Mouse (Mus musculus) forebrain, embryonic 16.5 days (tissue): ENCODE measurements around the gene Pank4. TPM values are rescaled to one million over a fixed set of nuclear protein-coding genes. Genes with fewer than 3 reads are reported as not detected.

ENCODE experiments used
- ATAC-seq: fragments of 200-750 bp; cut with Nextera tagmentation; 2 replicates; pipeline ENCODE4 v1.8.0; 2017; ENCODE audit warnings: mild to moderate bottlenecking, moderate library complexity
- H3K27ac ChIP-seq: fragments of 300-500 bp; sonication (generic); 2 replicates; pipeline ENCODE4 v1.5.1; 2014; ENCODE audit warnings: low read length, control low read depth
- H3K27me3 ChIP-seq: fragments of 300-500 bp; sonication (generic); replicated peaks from 2 replicates; pipeline ENCODE4 v1.6.1; 2014; ENCODE audit warnings: low read length; ENCODE audit not compliant: control insufficient read depth, insufficient read depth
- H3K36me3 ChIP-seq: fragments of 300-500 bp; sonication (generic); 2 replicates; pipeline ENCODE4 v1.6.1; 2014; ENCODE audit not compliant: control insufficient read depth, insufficient read depth
- H3K4me1 ChIP-seq: fragments of 300-500 bp; sonication (generic); replicated peaks from 2 replicates; pipeline ENCODE4 v1.6.1; 2014; ENCODE audit warnings: low read length; ENCODE audit not compliant: control insufficient read depth, insufficient read depth
- H3K4me2 ChIP-seq: fragments of 300-500 bp; sonication (generic); 2 replicates; pipeline ENCODE4 v1.6.1; 2014; ENCODE audit warnings: mild to moderate bottlenecking, low read length, control low read depth
- H3K4me3 ChIP-seq: fragments of 300-500 bp; sonication (generic); replicated peaks from 2 replicates; pipeline ENCODE4 v1.5.1; 2014; ENCODE audit warnings: mild to moderate bottlenecking, low read length, control low read depth
- H3K9ac ChIP-seq: fragments of 300-500 bp; sonication (generic); replicated peaks from 2 replicates; pipeline ENCODE4 v1.6.1; 2014; ENCODE audit warnings: low read depth, low read length, control low read depth
- H3K9me3 ChIP-seq: fragments of 300-500 bp; sonication (generic); 2 replicates; pipeline ENCODE4 v1.6.1; 2016; ENCODE audit warnings: low read length; ENCODE audit not compliant: control insufficient read depth
- WGBS: fragments of 180-500 bp; shearing (Covaris S2); extraction: QIAGEN DNeasy Blood & Tissue Kit; methylation state at CpG from one replicate; pipeline ENCODE4 v1.1.7; 2014; 5-methylcytosine and 5-hydroxymethylcytosine counted together
- polyA plus RNA-seq: library from polyadenylated mRNA; unstranded; fragments of >200 nt; fragmentation: Nextera tagmentation; extraction: Ambion mirVana; gene quantifications from 2 replicates; pipeline ENCODE4 v1.2.1, GENCODE M21; 2015

Gene Pank4
- polyA plus RNA-seq, 1 experiment from 2014 or later = 47.1 TPM

DNA sequence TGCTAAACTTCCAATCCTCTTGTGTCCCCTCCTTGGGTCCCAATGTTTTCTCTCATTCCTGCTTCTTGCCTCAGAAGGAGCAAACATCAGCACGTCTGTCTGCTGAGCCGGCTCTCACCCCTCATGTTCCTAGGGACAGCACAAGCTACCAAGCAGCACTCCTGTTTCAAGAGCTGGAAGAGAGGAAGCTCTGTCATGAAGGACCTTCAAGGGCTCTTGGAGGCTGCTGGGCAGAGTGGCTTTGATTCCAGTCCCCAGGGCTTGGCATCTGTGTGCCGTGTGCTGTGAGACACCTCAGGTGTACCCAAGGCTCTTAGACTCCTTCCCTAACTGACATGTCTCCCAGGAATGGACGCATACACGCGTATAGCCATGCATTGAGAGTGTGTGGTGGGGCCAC is 17.2 kb downstream of the Pank4 start:
- no peak overlapping the region for H3K9ac ChIP-seq
- H3K4me2 ChIP-seq = no peak overlapping the region
- no peak overlapping the region for H3K4me3 ChIP-seq
- peaks cover 28% of the 10 kb centered on the region for H3K36me3 ChIP-seq
- no peaks in the 10 kb centered on the region for H3K9me3 ChIP-seq
- WGBS = 82% methylated on average over 6 of the region's 6 CpGs
- ATAC-seq = no peak
- H3K27ac ChIP-seq = no peak overlapping the region
- peaks cover 8% of the 10 kb centered on the region for H3K4me1 ChIP-seq
- no peaks in the 10 kb centered on the region for H3K27me3 ChIP-seq

DNA sequence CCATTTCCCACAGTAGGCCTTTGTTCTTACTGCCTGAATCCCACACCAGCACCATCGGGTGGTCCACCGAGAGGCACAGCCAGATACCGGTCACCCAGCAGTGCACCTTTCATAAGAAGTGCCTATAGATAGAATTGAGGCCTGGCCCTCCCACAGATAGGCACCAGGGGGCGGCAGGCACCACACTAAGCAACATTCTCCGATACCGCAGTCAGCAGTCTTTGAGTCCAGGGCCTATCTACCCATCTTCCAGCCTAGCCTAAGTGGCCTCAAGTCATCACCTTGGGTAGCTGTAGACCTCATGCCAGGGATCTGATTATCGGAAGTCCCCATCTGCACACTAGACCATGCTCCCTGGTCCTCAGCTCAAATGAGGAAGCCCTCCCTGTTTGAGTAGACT is 17.6 kb downstream of the Pank4 start:
- 30% methylated on average over 7 of the region's 7 CpGs for WGBS
- ATAC-seq = peak; percentile 79
- Histone ChIP-seq H3K9me3 (no peaks in the 10 kb centered on the region), H3K36me3 (peaks cover 24% of the 10 kb centered on the region), H3K27ac (no peak overlapping the region), H3K4me1 (peaks cover 10% of the 10 kb centered on the region), H3K27me3 (no peaks in the 10 kb centered on the region), H3K4me2 (no peak overlapping the region), H3K9ac (no peak overlapping the region), H3K4me3 (no peak overlapping the region)

DNA sequence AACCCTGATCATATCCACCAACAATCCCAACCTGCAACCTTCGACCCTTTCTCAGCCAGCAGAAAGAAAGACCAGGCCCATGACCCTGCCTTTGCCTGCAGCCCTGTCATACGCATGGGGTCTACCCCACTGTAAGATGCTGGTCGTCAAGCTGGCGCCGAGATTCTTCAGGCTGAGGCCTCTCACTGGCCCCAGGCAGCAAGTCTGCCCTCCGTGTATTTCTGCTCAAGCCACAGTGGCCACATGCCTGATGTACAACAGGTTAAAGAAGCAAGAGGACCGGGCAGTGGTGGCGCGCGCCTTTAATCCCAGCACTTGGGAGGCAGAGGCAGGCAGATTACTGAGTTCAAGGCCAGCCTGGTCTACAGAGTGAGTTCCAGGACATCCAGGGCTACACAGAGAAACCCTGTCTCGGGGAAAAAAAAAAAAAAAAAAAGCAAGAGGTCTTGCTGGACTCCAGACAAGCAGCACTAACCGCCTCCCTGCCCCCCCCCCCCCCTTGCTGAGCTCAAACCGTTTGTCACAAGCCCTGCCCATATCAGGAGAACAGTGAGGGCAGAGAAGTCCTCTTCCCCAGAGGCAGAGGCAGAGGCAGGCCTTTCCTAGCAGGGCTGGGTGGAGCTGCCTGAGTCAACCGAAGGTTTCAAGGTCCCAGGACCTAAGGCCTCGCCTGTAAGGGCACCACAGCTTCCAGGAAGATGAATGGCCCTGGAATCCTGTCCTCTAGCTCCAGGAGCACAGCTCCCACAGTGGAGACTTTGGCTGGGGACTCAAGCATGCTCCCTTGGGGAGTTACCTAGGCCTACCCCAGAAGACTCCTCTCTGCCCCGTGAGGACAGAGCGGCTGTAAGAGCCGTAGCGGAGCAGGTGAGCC is 18.6 kb downstream of the Pank4 start:
- H3K36me3 ChIP-seq = peaks cover 19% of the 10 kb centered on the region
- 79% methylated on average over 19 of the region's 19 CpGs for WGBS

DNA sequence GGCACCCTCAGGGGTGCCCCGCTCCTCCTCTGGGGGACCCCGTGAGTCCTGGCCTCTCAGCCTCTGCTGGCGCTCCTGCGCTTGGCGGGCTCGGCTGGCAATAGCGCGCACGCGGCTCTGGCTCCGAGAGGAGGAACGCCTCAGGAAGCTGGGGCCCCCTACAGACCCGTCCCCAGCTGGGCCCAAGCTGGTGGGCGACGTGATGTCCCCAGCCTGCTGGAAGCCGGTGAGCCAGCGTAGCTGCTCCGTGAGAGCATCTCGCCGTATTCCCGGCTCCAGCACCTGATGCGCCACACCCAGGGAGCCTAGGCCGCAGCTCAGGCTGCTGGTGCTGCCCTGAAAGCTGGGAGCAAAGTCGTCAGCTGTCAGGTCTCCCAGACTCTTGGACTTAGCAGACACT is 19.8 kb downstream of the Pank4 start:
- H3K9me3 ChIP-seq = no peaks in the 10 kb centered on the region
- peaks cover 10% of the 10 kb centered on the region for H3K4me1 ChIP-seq
- peaks cover 9% of the 10 kb centered on the region for H3K36me3 ChIP-seq
- ATAC-seq = no peak
- WGBS = 16% methylated on average over 24 of the region's 24 CpGs
- H3K4me2 ChIP-seq = no peak overlapping the region
- H3K27me3 ChIP-seq = no peaks in the 10 kb centered on the region
- H3K4me3 ChIP-seq = no peak overlapping the region
- H3K9ac ChIP-seq = no peak overlapping the region
- H3K27ac ChIP-seq = no peak overlapping the region

More for the DNA sequence above, 18.6 kb downstream of the Pank4 start:
- H3K9ac ChIP-seq = no peak overlapping the region
- H3K27ac ChIP-seq = no peak overlapping the region
- H3K9me3 ChIP-seq = no peaks in the 10 kb centered on the region
- H3K4me2 ChIP-seq = no peak overlapping the region
- no peak overlapping the region for H3K4me3 ChIP-seq
- no peak for ATAC-seq
- H3K4me1 ChIP-seq = peaks cover 10% of the 10 kb centered on the region
- no peaks in the 10 kb centered on the region for H3K27me3 ChIP-seq

DNA sequence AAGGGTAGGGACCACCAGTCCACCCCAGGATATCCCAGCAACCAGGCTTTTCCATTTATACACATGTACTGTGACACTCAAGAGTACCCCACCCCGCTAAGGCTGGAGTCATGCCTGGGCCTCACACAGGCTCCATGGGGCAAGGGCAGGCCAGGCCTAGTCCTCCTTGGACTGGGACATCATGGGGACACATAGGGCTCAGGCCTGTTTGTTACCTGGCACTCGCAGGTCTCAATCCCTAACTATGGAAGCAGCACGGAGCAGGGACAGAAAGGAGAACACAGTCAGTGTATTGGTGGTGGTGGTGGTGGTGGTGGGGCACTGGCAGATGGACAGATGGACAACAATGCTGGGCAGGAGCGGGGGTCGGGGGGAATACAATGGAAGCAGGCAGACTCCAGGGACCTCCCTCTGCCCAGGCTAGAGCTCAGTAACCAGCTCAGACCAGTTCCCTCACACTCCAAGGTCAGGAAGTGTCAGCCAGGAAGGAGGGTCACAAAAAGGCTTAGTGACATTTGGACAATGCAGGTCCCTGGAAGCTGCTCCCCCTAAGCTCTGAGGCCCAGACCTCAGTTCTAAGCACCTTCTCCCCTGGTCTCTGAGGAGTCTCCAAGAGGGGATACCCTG is 21.3 kb downstream of the Pank4 start:
- H3K4me3 ChIP-seq = no peak overlapping the region
- H3K9ac ChIP-seq = peak overlapping the region; percentile 48; the same call in 1 of the 2 replicates
- H3K4me2 ChIP-seq = no peak overlapping the region
- H3K36me3 ChIP-seq = peaks cover 6% of the 10 kb centered on the region
- H3K27me3 ChIP-seq = no peaks in the 10 kb centered on the region
- H3K4me1 ChIP-seq = peaks cover 10% of the 10 kb centered on the region
- no peak for ATAC-seq
- no peaks in the 10 kb centered on the region for H3K9me3 ChIP-seq
- H3K27ac ChIP-seq = no peak overlapping the region
- 61% methylated on average over 5 of the region's 5 CpGs for WGBS

DNA sequence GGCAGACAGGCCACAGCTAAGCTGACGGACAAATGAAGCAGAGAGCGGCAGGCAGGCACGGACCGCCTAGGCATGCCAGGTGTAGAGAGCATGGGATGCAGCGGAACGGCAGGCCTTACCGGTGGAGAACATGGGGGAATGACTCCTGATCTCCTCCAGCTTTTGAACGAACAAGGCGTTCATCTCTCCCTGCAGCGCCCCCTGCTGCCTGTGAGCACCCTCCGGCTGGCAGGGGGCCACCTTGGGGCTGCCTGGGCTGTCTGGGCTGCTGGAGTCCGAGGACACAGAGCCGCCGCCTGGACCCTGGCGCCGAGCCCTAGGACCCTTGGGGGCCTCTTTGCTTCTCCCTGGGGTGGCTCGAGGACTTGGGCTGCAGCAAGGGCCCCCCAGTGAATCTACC is 22.2 kb downstream of the Pank4 start:
- H3K4me2 ChIP-seq = peak overlapping the region; percentile 21; the same call in 1 of the 2 replicates

DNA sequence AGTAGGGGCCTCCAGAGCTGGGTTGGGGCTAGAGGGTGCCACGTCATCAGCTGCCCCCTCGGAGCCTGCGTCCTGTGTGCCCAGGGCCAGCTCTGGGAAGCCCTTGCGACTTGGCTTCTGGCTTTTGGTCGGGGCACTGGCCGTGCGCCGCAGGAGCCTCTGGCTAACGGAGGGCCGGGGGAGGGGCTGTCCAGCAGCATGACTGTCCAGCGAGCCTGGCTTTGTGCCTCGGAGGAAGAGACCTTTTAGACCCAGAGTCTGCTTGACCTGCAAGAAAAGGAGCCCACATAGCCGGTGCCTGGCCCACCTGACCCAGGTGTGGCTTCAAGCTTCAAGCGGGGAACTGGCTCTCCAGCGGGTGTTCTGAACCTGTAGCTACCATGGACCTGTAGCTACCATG is 22.8 kb downstream of the Pank4 start:
- WGBS = 65% methylated on average over 15 of the region's 15 CpGs

More for the DNA sequence above, 22.2 kb downstream of the Pank4 start:
- Histone ChIP-seq H3K36me3 (no peaks in the 10 kb centered on the region), H3K4me3 (no peak overlapping the region), H3K4me1 (peaks cover 10% of the 10 kb centered on the region), H3K9ac (peak overlapping the region; percentile 48), H3K9me3 (no peaks in the 10 kb centered on the region), H3K27me3 (no peaks in the 10 kb centered on the region), H3K27ac (no peak overlapping the region)
- peak; percentile 11; the same call in 1 of the 2 replicates for ATAC-seq
- WGBS = 15% methylated on average over 17 of the region's 17 CpGs

DNA sequence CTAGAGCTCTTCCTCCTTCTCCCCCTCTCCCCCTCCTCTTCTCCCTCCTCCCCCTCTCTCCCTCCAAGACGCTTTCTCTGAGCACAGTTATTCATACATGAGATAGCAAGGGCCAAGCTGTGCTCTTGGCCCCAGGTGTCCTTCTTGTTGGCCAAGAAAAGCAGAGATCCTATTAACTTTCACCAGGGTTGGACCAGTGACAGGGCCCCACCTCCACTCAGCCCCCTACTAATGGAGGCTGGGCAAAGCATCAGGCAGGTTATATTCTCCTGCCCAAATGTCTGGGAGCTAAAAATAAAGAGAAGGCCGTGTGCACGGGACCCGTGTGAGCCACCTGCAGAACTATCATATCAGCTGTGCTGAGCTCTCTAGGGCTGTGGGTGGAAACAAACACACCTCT is 31.0 kb downstream of the Pank4 start:
- H3K9ac ChIP-seq = no peak overlapping the region
- H3K9me3 ChIP-seq = no peaks in the 10 kb centered on the region
- 57% methylated on average over 4 of the region's 4 CpGs for WGBS
- no peak for ATAC-seq
- H3K36me3 ChIP-seq = no peaks in the 10 kb centered on the region
- H3K4me3 ChIP-seq = no peak overlapping the region
- H3K4me2 ChIP-seq = no peak overlapping the region
- no peak overlapping the region for H3K27ac ChIP-seq
- no peaks in the 10 kb centered on the region for H3K4me1 ChIP-seq
- H3K27me3 ChIP-seq = no peaks in the 10 kb centered on the region

More for the DNA sequence above, 22.8 kb downstream of the Pank4 start:
- ATAC-seq = no peak
- no peak overlapping the region for H3K4me2 ChIP-seq
- no peak overlapping the region for H3K4me3 ChIP-seq
- H3K36me3 ChIP-seq = no peaks in the 10 kb centered on the region
- H3K4me1 ChIP-seq = peaks cover 10% of the 10 kb centered on the region
- H3K27me3 ChIP-seq = no peaks in the 10 kb centered on the region
- H3K9me3 ChIP-seq = no peaks in the 10 kb centered on the region
- H3K27ac ChIP-seq = no peak overlapping the region
- no peak overlapping the region for H3K9ac ChIP-seq

DNA sequence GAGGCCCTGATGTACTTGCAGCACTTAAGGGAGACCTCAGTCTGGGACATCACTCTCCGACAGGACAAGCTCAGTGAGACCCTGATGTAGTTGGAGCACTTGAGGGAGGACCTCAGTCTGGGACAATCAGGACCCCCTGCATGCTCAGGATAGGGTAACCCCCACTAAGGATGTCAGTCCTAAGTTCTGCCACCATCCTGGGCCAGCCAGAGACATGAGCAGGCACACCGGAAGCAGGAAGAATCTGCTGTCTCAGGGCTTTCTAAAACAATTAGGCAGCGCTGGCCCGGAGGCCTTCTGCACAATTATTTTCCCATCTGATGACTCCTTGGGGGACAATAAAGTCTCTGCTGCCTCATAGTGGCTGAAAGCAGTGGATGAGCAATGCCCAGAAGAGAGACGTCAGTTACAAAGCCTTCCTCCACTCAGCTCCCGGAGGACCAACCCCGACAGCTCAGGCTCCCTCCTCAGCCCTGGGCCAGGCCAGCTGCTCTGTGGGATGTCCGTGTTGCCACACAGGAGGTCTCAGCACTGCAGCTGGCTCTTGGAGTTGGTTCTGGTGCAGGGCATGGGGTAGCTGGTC is 32.7 kb downstream of the Pank4 start:
- Histone ChIP-seq H3K27ac (no peak overlapping the region), H3K9me3 (no peaks in the 10 kb centered on the region), H3K9ac (no peak overlapping the region), H3K27me3 (no peaks in the 10 kb centered on the region), H3K4me1 (no peaks in the 10 kb centered on the region), H3K36me3 (no peaks in the 10 kb centered on the region), H3K4me3 (no peak overlapping the region), H3K4me2 (no peak overlapping the region)
- 37% methylated on average over 8 of the region's 8 CpGs for WGBS
- ATAC-seq = no peak
